Mouse (Mus musculus): ENCODE measurements at regions not wholly inside any gene's neighbourhood (a gene's known extent, or its start where the extent isn't known, plus 50 kb on each side); places are given as distances from the start of the nearest gene placed in this dataset.

GRCm38 (mm10) chr13:69196464-69196871, 197.1 kb upstream of the Adcy2 start:
- TF ChIP-seq POLR2A (IDR thresholded peaks at IDR 0.05; ENCODE audit: borderline replicate concordance, extremely low read depth, low read depth, low read length) (no peak), CTCF (IDR thresholded peaks at IDR 0.05; ENCODE audit: insufficient read depth, low read length) (no peak)

Measured in lung, adult 2 months (tissue).